Mouse (Mus musculus): ENCODE data around the gene Zfp808.
"Not testable (repeated sequence)": the region's sequence is repeated elsewhere in the genome, so short reads cannot be mapped to it uniquely, and the experiment has no call there.

Zfp808 gene

DNA sequence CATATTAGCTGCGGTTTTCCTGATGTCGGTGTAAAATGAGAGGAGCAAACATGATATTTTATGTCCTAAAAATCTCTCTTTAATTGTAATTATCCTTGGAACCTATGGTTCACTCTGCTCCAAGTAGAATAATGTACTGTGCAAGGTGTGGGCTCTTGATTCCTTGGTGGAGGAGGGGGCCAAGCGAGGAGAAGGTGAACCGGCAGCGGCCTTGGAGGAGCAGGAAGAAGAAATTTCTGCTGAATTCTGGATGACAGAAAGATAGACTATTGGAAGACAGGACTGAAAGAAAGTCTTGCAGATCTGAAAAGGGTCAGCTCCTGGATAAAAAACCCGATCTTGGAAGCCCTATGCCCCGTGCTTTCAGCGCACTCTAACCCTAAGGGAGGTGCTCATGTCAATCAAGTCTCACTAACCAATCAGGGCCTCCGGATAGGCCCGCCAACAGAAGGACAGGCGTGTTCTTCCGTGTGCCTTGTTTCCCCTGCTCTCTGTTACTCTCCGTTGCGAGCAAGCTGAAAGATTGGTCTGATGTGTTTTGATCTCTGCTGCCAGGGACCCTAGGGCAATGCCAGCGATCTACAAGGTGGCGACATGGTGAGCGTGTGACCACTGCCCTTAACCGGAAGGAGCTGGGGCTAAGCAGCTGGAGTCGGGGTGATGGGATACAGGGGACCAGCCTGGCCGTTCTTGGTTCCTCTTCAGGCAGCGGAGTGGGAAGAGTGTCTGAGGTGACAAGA, at the start of gene Zfp808:
Gene Zfp808, plus strand, starts transcription at position 455 of the 740 bp plus-strand sequence.
- DNase-seq (ENCODE audit: extremely low spot score) = peak; percentile 60

DNA sequence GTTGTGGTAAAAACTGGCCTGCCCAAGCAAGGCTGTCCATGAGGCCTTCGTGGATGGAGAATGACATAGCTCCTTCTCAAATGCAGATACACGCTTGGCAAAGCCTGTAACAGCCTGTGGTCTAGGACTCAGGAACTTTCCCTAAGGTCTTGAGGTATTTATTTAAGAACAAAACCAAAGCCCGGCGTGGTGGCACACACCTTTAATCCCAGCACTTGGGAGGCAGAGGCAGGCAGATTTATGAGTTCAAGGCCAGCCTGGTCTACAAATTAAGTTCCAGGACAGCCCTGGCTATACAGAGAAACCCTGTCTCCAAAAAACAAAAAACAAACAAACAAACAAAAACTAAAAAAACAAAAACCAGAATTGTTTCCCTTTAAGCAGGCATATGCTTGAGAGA, 30.9 kb upstream of the Zfp808 start:
- not testable (repeated sequence) for DNase-seq (ENCODE audit: extremely low spot score)

DNA sequence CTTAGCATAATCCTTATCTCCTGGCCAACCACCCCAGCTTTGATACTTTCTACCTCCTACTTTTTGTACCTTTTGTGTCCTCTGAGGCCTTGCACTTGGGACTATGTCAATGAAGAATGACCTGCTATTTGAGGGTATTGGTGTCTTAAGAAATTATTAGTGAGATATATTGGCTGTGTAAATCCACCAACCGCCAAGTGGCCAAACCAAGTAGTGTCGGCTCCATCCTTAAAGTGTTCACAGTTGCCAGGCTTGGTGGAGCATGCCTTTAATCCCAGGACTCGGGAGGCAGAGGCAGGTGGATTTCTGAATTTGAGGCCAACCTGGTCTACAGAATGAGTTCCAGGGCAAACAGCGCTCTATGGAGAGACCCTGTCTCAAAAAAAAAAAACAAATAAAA, 30.2 kb upstream of the Zfp808 start:
- DNase-seq (ENCODE audit: extremely low spot score) = not testable (repeated sequence)

DNA sequence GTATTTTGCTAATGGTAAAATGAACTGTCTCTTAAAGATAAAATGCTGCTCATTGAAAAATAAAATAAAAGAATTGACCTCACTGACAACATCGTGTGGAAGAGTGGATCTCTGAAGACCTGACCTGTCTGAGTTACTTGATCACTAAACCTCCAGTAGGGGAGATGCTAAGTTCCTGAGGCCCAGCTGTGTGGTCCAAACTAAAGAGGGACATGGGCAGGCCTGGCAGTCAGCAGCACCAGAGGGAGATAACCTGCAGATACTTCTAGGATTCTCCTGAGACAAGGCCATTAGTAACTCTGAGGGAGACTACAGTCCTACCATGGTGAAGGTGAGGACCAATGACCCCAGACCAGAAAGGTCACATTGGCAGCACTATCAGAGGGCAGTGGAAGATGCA, 27.3 kb upstream of the Zfp808 start:
- not testable (repeated sequence) for DNase-seq (ENCODE audit: extremely low spot score)

DNA sequence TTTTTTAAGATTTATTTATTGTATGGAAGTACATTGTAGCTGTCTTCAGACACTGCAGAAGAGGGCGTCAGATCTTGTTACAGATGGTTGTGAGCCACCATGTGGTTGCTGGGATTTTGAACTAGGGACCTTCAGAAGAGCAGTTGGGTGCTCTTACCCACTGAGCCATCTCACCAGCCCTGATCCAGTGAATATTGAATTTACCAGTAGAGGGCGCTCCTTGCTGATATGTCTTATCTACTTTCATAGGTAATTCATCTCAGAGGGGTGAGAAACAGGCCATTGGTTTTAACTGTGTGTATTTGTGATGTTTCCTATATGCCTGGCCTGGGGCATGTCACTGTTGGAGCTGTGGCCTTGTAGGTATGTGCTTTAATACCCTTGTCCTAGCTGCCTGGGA, 13.8 kb upstream of the Zfp808 start:
- not testable (repeated sequence) for DNase-seq (ENCODE audit: extremely low spot score)

DNA sequence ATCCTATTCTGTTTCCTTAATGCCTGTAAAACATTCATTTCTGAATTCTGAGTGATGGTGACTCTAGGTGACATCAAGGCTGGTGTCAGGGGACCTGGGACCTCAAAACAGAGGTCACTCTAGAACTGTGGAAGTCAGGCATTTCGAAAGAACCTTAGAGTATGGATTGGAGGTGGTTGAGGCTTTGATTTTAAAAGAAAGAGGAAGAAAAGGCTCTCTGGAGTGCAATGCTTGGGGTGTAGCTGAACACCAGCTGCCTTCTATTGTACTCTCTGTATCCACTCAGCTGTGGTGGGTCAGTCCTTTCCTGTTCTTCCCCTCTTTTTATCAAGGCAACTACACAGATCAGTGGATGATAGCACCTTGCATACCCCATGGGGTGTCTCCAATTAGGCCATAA, 8.1 kb upstream of the Zfp808 start:
- DNase-seq (ENCODE audit: extremely low spot score) = not testable (repeated sequence)

DNA sequence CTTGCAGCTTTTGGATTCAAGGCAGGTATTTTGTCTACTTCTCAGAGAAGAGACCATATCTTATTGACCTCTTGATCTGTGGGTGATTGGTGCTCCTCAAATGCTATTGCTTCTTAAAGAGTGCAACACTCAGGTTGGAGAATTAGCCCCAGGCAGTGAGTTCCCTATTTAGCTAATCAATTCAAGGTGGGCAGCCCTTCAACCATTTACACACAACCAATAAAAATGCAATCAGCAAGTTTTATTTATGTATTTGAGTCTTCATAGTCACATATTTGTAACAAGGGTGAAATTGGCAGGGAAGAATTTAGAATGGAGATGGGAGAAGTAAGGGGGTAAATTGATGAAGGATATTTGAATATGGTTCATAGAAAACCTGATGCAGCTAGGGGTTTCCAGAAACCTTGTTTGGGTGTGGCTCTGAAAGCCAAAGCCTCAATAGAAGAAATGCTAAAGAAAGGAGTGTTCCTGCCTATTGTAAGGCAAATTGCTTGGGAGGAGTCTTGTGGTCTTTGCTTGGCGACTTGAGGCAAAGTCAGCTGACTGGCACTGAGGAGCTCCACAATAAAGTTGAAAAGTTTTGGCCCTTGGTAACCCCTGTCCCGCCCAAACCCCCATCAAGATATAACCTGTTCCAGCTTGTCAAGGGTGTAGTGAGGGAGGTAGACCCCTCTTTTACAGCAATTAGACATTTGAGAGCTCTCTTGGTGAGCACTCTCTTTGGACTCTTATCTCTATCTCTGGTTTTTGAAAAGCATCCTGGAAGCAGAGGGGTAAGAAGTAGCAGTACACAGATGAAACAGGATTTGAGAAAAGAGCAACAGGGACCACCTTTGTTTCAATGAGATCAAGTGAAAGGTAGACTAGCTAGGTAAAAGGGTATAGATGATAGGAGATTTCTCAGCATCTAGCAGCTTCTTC, 52.4 kb downstream of the Zfp808 start:
- not testable (repeated sequence) for DNase-seq (ENCODE audit: extremely low spot score)

DNA sequence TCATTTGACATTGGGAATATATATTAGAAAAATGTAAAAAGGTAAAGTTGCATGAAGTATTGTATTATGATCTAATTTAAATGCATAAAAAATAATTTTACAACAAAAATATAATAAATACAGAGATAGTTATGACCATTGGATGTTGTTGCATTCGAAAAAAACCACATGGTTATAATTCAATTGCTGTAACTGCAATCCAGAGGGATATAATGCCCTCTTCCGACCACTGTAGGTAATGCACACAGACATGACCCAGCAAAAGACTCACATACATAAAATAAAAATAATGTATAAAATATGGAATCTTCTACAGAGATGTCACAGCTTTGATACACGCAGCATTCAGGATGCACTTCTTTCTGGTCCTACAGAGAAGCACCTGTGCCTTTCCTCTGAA, 115.6 kb downstream of the Zfp808 start:
- DNase-seq (ENCODE audit: extremely low spot score) = no peak

DNA sequence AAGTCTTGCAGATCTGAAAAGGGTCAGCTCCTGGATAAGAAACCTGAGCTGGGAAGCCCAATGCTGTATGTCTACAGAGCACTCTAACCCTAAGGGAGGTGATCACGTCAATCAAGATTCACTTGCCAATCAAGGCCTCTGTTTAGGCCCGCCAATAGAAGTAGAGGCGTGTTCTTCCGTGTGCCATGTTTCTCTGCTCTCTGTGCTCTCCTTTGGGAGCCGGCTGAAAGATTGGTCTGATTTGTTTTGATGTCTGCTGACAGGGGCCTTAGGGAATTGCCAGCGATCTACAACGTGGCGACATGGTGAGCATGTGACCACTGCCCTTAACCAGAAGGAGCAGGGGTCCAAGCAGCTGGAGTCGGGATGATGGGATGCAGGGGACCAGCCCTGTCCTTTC, 125.5 kb downstream of the Zfp808 start:
- not testable (repeated sequence) for DNase-seq (ENCODE audit: extremely low spot score)

DNA sequence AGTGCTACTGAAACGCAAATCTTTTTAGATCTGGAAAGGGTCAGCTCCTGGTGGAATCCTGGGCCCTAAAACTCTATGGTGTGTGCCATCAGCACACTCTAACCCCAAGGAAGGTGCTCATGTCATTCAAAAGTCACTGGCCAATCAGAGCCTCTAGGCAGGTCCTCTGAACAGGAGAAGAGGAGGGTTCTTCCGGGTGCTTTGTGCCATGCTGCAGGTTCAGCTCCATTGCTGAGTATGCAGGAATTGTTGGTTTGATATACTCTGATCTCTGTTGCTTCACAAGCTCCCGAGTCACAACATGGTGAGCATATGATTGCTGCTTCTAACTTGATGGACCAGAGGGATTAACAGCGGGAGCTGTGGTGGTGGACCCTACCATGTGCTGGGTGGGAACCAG, 133.7 kb downstream of the Zfp808 start:
- no peak for DNase-seq (ENCODE audit: extremely low spot score)
